Mouse (Mus musculus): ENCODE measurements around the gene Zscan10.

Zscan10 gene

DNA sequence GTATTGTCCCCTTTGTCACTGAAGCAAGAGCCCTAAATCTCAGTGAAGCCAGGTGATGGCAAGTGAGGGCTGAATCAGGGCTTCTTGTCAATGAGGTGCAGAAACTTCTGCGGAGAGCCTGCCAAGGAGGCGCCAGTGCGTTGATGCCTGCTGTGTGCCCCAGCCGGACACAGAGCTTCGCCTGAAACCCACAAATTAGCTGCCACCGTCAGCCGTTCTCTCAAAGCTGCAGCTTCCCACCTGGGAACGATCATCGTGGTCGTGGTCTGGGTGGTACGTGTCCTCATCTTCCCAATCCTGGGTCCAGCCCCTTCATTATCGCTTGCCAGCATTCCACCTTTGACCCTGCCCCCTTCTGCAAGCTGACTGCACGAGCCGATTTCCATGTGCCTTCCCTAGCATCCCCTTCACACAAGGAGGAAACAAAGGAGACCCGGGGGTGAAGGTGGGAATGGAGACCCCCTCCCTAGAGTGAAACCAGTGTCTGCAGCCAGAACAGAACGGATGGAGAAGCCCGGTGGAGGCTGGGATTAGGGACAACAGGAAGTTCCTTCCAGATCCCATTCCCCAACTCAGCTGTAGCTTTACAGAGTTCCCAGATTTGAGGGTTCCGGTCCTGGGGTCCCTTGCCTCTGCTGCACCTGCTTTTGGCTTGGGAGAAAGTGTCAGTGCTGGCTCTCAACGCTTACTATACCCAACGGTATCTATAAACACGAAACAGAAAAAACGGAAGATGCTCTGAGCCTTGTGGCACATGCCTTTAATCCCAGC, 14.8 kb upstream of the Zscan10 start:
- in situ Hi-C loops (cut with MboI, MseI) = loop anchor here (10.0 to 25.0 kb wide), 3 partner anchors 724 to 1149 kb away; partner anchors contain the start of gene Zfp945

- in situ Hi-C loops (cut with MboI, MseI) = loop anchor here (10.0 to 25.0 kb wide), 3 partner anchors 725 to 1150 kb away; partner anchors contain the start of gene Zfp945
Observed at GRCm38 (mm10) chr17:23587253-23587652, 13.4 kb upstream of the Zscan10 start.

GRCm38 (mm10) chr17:23592208-23592925, 8.3 kb upstream of the Zscan10 start:
- in situ Hi-C loops (cut with MboI, MseI) = loop anchor here (25.0 kb wide), 2 partner anchors 730 to 1155 kb away; partner anchors contain the start of gene Zfp945

DNA sequence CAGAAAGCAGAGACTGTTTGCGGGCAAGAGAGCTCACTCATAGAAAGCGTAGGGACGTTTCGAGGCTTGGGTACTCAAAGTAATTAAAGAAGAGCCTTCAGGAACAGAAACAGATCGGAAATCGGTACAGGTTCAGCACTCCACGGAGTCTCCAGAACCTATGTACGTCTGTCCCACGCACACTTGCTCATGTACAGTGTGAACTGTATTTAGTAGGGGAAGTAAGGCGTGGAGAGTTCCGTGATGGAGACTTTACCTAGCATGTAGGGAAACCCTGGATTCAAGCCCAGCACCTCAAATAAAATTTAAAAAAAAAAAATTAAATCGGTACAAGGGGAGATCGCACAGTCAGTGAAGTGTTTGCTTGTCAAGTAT, 7.7 kb upstream of the Zscan10 start:
- in situ Hi-C loops (cut with MboI, MseI) = loop anchor here (25.0 kb wide), 2 partner anchors 731 to 1156 kb away; partner anchors contain the start of gene Zfp945

DNA sequence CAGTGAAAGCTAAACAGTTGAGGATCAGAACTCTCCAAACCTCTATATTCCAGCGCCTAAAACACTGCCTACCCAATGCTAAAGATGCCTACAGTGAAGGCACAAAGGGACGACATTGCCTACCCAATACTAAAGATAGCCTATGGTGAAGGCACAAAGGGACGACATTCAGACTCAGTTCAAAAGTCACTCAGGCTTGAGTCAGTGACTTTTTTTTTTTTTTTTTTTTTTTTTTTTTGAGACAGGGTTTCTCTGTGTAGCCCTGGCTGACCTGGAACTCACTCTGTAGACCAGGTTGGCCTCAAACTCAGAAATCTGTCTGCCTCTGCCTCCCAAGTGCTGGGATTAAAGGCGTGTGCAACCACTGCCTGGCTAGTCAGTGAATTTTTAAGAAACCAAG, 5.5 kb upstream of the Zscan10 start:
- in situ Hi-C loops (cut with MboI, MseI) = loop anchor here (25.0 kb wide), 2 partner anchors 733 to 1158 kb away; partner anchors contain the start of gene Zfp945

DNA sequence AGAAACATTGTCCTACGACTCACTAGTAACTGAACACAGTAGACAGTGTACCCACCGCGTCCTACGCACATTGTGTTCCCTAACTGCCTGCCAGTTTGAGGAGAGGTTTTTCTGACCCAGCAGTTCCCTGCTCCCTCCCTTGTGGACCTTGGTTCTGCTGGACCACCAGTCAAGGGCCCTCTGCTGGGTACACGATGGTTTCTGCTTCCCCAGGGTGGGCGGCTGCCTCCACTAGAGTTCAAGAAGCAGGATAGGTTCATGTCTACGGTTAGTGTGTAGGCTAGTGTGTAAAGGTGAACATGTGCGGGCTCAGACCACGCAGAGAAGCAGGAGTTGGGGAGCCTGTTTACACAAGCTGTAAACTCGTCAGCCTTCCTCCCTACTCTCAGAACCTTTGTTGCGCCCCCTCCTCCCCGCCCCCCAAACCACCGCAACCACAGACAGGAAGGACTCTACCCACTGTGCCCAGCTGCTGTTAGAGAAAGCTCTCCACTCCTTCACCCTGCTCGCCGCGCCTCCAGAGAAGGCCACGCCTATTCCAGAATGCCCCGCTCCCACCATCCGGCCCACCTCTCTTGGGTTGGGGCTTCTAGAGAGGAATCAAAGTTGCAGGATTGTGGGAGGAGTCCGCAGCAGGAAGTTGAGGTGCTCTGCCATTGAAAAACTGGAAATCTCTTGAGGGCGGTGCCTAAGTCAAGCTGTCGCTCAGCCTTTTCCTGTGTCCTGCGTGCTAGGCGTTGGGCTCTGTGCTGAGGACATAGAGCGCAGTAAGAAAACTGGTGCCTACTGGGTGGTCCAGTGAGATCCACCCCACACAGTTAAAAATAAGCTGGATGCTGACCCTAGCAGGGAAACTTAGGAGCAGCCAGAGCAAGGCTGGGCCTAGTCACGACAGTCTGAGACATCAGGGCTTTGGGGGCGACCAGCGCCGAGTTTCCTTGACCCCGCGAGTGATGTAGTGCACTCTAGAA, 1.8 kb upstream of the Zscan10 start, which contains the start of gene Zfp13:
Zfp13 (minus strand) TSS at position 906 of the 971 bp plus-strand sequence.
- in situ Hi-C loops (cut with MboI, MseI) = loop anchor here (25.0 kb wide), 2 partner anchors 737 to 1162 kb away; partner anchors contain the start of gene Zfp945

- in situ Hi-C loops (cut with MboI, MseI) = loop anchor here (25.0 kb wide), 2 partner anchors 737 to 1162 kb away; partner anchors contain the start of gene Zfp945
Observed at GRCm38 (mm10) chr17:23599605-23600063, 1.0 kb upstream of the Zscan10 start.

GRCm38 (mm10) chr17:23601836-23602585, 1.4 kb downstream of the Zscan10 start:
- in situ Hi-C loops (cut with MboI, MseI) = no loop called here

- in situ Hi-C loops (cut with MboI, MseI) = no loop called here
Observed at GRCm38 (mm10) chr17:23603077-23603476, 2.4 kb downstream of the Zscan10 start.

GRCm38 (mm10) chr17:23603542-23603941, 2.9 kb downstream of the Zscan10 start:
- in situ Hi-C loops (cut with MboI, MseI) = no loop called here

- in situ Hi-C loops (cut with MboI, MseI) = no loop called here
Observed at GRCm38 (mm10) chr17:23604394-23604793, 3.7 kb downstream of the Zscan10 start.

- in situ Hi-C loops (cut with MboI, MseI) = no loop called here
Observed at GRCm38 (mm10) chr17:23605220-23605619, 4.6 kb downstream of the Zscan10 start.

DNA sequence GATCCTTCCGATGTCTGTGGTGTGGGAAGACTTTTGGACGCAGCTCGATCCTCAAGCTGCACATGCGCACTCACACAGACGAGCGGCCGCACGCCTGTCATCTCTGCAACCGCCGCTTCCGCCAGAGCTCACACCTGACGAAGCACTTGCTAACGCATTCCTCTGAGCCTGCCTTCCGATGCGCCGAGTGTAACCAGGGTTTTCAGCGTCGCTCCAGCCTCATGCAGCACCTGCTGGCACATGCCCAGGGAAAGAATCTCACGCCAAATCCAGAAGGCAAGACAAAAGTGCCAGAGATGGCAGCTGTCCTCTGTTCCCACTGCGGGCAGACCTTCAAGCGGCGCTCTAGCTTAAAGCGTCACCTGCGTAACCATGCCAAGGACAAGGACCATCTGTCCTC, 9.0 kb downstream of the Zscan10 start:
- in situ Hi-C loops (cut with MboI, MseI) = no loop called here

GRCm38 (mm10) chr17:23610361-23610800, 9.7 kb downstream of the Zscan10 start:
- in situ Hi-C loops (cut with MboI, MseI) = no loop called here

DNA sequence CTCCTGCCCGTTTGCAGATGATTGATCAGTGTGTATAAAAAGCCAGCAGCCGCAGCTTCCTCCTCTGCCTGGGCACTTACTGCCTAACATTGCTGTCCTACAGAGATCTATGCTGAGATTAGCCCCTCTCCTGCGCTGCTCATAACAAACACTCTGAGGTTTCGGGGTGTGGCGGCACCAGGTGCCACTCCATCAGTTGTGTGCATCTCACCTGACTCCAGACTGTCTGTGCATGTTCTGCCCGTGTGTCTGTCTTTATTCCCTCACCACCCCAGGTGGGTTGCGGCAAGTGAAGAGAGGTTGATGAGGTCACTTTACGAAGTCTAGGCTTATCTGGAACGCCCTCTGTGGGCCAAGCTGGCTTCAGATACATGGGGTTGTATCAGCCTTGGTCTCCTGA, 16.4 kb downstream of the Zscan10 start:
- in situ Hi-C loops (cut with MboI, MseI) = no loop called here

- in situ Hi-C loops (cut with MboI, MseI) = no loop called here
Observed at GRCm38 (mm10) chr17:23620351-23620750, 19.7 kb downstream of the Zscan10 start.

DNA sequence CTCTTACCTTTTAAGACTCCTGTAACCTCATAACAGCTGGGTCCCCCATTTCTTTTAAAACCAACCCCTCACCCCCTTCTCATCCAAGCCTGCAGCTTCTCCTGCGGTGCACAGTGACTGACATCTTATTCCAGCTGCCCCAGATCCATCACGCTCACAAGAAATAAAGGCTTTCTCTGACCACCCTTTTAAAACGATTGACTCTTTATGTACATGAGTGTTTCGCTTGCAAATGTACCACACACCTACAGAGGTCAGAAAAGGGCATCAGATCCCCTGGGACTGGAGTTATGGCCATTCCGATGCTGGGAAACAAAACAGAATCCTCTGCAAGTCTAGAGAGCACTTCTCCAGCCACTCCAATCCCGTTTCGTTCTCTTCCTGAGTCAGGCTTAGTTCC, 27.2 kb downstream of the Zscan10 start:
- in situ Hi-C loops (cut with MboI, MseI) = no loop called here

DNA sequence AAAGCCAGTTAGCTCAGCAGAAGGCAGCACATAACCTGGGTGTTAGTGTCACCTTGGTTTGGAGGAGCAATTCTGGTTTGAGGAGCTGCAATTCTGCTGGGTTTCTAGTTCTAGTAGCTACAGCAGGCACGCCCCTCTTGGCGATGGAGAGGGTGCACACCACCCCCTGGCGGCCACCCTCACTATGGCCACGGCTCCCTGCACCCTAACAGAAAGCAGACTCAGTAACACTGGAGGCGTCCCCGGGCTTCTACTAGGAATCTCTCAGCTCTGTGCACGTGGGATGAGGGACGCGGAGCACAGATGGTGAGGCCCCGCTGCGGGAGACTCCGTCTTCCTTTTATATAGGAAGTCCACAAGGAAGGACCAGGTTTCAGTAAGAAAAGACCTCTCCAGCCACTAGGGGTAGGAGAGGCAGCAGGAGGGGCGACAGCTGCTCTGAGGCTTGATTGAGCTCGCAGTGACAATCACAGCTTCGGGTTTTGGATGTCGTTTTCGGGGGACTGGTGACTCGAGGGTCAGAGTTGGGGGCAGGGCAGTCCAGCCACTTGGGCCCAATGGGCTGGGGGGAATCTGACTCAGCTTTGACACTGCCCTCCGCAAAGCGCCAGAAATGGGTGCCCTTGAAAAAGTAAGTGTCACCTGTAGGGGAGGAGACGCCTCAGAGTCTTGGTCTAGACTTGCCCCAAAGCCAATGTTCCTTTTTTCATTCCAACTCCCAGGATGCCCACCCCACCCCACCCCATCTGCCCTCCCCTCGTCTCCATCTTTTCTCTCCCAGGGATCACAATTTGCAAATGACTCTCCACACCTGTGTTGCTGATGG, 29.8 kb downstream of the Zscan10 start:
- in situ Hi-C loops (cut with MboI, MseI) = no loop called here

GRCm38 (mm10) chr17:23631241-23631640, 30.6 kb downstream of the Zscan10 start:
- in situ Hi-C loops (cut with MboI, MseI) = no loop called here

All from regulatory T cell (primary cell).